Mouse (Mus musculus) liver, embryonic 14.5 days (tissue): ENCODE measurements at regions not wholly inside any gene's neighbourhood (a gene's known extent, or its start where the extent isn't known, plus 50 kb on each side); places are given as distances from the start of the nearest gene placed in this dataset.

Experiments
- CTCF ChIP-seq: IDR thresholded peaks from 2 replicates; pipeline ENCODE4 v1.5.1; 2016; ENCODE audit warnings: antibody characterized with exemption, low read depth, control low read depth
- EP300 ChIP-seq: IDR thresholded peaks from 2 replicates; pipeline ENCODE4 v1.6.1; 2016; ENCODE audit warnings: antibody characterized with exemption, low read depth

DNA sequence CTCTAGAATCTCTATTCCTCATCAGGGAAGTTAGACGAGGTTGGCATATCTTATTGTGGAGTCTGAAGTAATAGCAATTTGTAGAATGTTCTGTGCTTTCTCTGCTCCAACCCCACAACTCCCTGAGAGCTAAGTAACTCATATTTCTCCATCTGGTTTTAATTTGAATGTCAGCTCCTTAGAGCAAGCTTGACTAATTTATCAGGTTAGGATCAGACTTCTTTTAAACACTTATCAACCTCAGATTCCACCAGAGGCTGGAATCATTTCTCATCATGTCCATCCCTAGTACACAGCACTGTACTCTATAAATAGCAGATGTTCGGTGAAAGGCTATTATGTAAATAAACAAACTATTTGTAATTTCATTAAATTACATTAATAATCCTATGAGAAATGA, 485.4 kb upstream of the Kif18a start:
- no peak for TF ChIP-seq CTCF
- no peak for TF ChIP-seq EP300
